Mouse (Mus musculus) midbrain, embryonic 16.5 days (tissue): ENCODE data around the gene Gm3604. TPM values are rescaled to one million over a fixed set of nuclear protein-coding genes. Genes with fewer than 3 reads are reported as not detected.
"Not testable (repeated sequence)": the region's sequence is repeated elsewhere in the genome, so short reads cannot be mapped to it uniquely, and the experiment has no call there.

ENCODE experiments used
- ATAC-seq: fragments of 200-750 bp; cut with Nextera tagmentation; 2 replicates; pipeline ENCODE4 v1.8.0; 2017; ENCODE audit warnings: moderate TSS enrichment
- H3K27ac ChIP-seq: fragments of 300-500 bp; sonication (generic); 2 replicates; pipeline ENCODE4 v1.5.1; 2014; ENCODE audit warnings: mild to moderate bottlenecking, low read length, mixed read lengths
- H3K27me3 ChIP-seq: fragments of 300-500 bp; sonication (generic); 2 replicates; pipeline ENCODE4 v1.6.1; 2014; ENCODE audit warnings: low read depth, low read length, mixed read lengths; ENCODE audit not compliant: control insufficient read depth, insufficient read depth
- H3K36me3 ChIP-seq: fragments of 300-500 bp; sonication (generic); 2 replicates; pipeline ENCODE4 v1.6.1; 2014; ENCODE audit warnings: mild to moderate bottlenecking, low read length, moderate library complexity, mixed read lengths; ENCODE audit not compliant: control insufficient read depth, insufficient read depth
- H3K4me1 ChIP-seq: fragments of 300-500 bp; sonication (generic); 2 replicates; pipeline ENCODE4 v1.6.1; 2014; ENCODE audit warnings: mild to moderate bottlenecking, low read length, mixed read lengths; ENCODE audit not compliant: control insufficient read depth, insufficient read depth
- H3K4me2 ChIP-seq: fragments of 300-500 bp; sonication (generic); 2 replicates; pipeline ENCODE4 v1.6.1; 2014; ENCODE audit warnings: mild to moderate bottlenecking, low read length, mixed read lengths
- H3K4me3 ChIP-seq: fragments of 300-500 bp; sonication (generic); 2 replicates; pipeline ENCODE4 v1.5.1; 2014; ENCODE audit warnings: low read depth, mild to moderate bottlenecking, low read length, moderate library complexity, mixed read lengths
- H3K9ac ChIP-seq: fragments of 300-500 bp; sonication (generic); 2 replicates; pipeline ENCODE4 v1.6.1; 2014; ENCODE audit warnings: low read depth, low read length, mixed read lengths
- H3K9me3 ChIP-seq: fragments of 300-500 bp; sonication (generic); replicated peaks from 2 replicates; pipeline ENCODE4 v1.6.1; 2014; ENCODE audit warnings: mild to moderate bottlenecking, low read length, mixed read lengths; ENCODE audit not compliant: control insufficient read depth, poor library complexity, severe bottlenecking
- WGBS: fragments of 180-500 bp; shearing (Covaris S2); extraction: QIAGEN DNeasy Blood & Tissue Kit; methylation state at CpG from one replicate; pipeline ENCODE4 v1.1.7; 2014; 5-methylcytosine and 5-hydroxymethylcytosine counted together
- microRNA-seq: library from miRNA; unstranded; fragments of <30 nt; microRNA quantifications from one replicate; pipeline ENCODE4, GENCODE M21; 2017
- polyA plus RNA-seq: library from polyadenylated mRNA; unstranded; fragments of >200 nt; fragmentation: Nextera tagmentation; extraction: Ambion mirVana; gene quantifications from 2 replicates; pipeline ENCODE4 v1.2.1, GENCODE M21; 2015

Gm3604 gene
- polyA plus RNA-seq: 2.2 and 3.1 TPM in 2 replicates

GRCm38 (mm10) chr13:62382952-62383351 lies at the start of gene Gm3604:
Gene Gm3604 (minus strand): TSS chr13:62383177.
- WGBS: 11% methylated on average over 13 of the region's 13 CpGs
- H3K27me3 ChIP-seq: not testable (repeated sequence)

GRCm38 (mm10) chr13:62399206-62399605 lies 16.2 kb upstream of the Gm3604 start:
- not testable (repeated sequence) for H3K4me1 ChIP-seq, H3K9me3 ChIP-seq, H3K27me3 ChIP-seq, ATAC-seq, H3K9ac ChIP-seq, H3K4me2 ChIP-seq, H3K4me3 ChIP-seq, H3K27ac ChIP-seq, H3K36me3 ChIP-seq
- WGBS: 66% methylated on average over 3 of the region's 3 CpGs

More at GRCm38 (mm10) chr13:62382952-62383351, at the start of gene Gm3604:
- not testable (repeated sequence) for H3K36me3 ChIP-seq, H3K9me3 ChIP-seq, H3K27ac ChIP-seq, H3K4me1 ChIP-seq, ATAC-seq, H3K9ac ChIP-seq
- Histone ChIP-seq H3K4me3 (peak within 1 kb of the TSS; percentile 36), H3K4me2 (peak within 1 kb of the TSS; percentile 34)

- H3K27ac ChIP-seq, H3K4me3 ChIP-seq, H3K27me3 ChIP-seq, H3K9me3 ChIP-seq, H3K9ac ChIP-seq, H3K4me2 ChIP-seq, ATAC-seq, H3K4me1 ChIP-seq, H3K36me3 ChIP-seq: not testable (repeated sequence)
- 87% methylated on average over 8 of the region's 8 CpGs for WGBS
Measured at GRCm38 (mm10) chr13:62390076-62390620, 7.2 kb upstream of the Gm3604 start.

- H3K27me3 ChIP-seq: no peaks in the 10 kb centered on the region
- ATAC-seq: no peak
- no peak overlapping the region for H3K4me3 ChIP-seq
- no peaks in the 10 kb centered on the region for H3K4me1 ChIP-seq
- no peak overlapping the region for H3K4me2 ChIP-seq
- H3K9me3 ChIP-seq: peaks cover 19% of the 10 kb centered on the region; the same call in 1 of the 2 replicates
- H3K9ac ChIP-seq: no peak overlapping the region
- H3K36me3 ChIP-seq: no peaks in the 10 kb centered on the region
- H3K27ac ChIP-seq: no peak overlapping the region
Measured at GRCm38 (mm10) chr13:62331786-62332185, 51.2 kb downstream of the Gm3604 start.

GRCm38 (mm10) chr13:62331381-62331780 lies 51.6 kb downstream of the Gm3604 start:
- 50% methylated on average over 2 of the region's 2 CpGs for WGBS

More at GRCm38 (mm10) chr13:62331381-62331780, 51.6 kb downstream of the Gm3604 start:
- no peak overlapping the region for H3K9ac ChIP-seq
- no peak overlapping the region for H3K27ac ChIP-seq
- H3K27me3 ChIP-seq: no peaks in the 10 kb centered on the region
- H3K9me3 ChIP-seq: peaks cover 19% of the 10 kb centered on the region; the same call in 1 of the 2 replicates
- no peak overlapping the region for H3K4me3 ChIP-seq
- ATAC-seq: no peak
- H3K4me1 ChIP-seq: no peaks in the 10 kb centered on the region
- no peaks in the 10 kb centered on the region for H3K36me3 ChIP-seq
- H3K4me2 ChIP-seq: no peak overlapping the region

Small RNA genes lying within 50 kb of the gene (microRNA-seq; reads per million reads assigned to microRNA genes)
- not detected for gene Gm25933

Other genes starting within 250 kb of the Gm3604 start
- gene Gm49359, start 83.7 kb upstream of the Gm3604 start, polyA plus RNA-seq: 16.7 and 17.5 TPM in 2 replicates
- not detected in 2 replicates for gene Zfp935, start 175.3 kb upstream of the Gm3604 start, polyA plus RNA-seq
- gene Zfp934, start 188.0 kb upstream of the Gm3604 start, polyA plus RNA-seq: 11.0 and 11.3 TPM in 2 replicates
- gene 6720489N17Rik, start 241.0 kb upstream of the Gm3604 start, polyA plus RNA-seq: 7.5 and 9.6 TPM in 2 replicates